Mouse (Mus musculus) frontal cortex, postnatal 10 days (tissue): ENCODE results near the gene Snx4.
"Not testable (repeated sequence)": the region's sequence is repeated elsewhere in the genome, so short reads cannot be mapped to it uniquely, and the experiment has no call there.

Source experiments
- DNase-seq, 2 experiments: peaks; one replicate each; pipeline ENCODE4 v3.0.0; 2022; ENCODE audit warnings: low spot score in 2 of 2, mixed read lengths in 1 of 2

The Snx4 gene

GRCm38 (mm10) chr16:33251194-33252051 is at the start of gene Snx4:
Gene Snx4, plus strand, starts transcription at chr16:33251442.
- DNase-seq, result peak; percentile 86 to 91

GRCm38 (mm10) chr16:33210812-33211211 is 40.4 kb upstream of the Snx4 start:
- no peak for DNase-seq

- no peak for DNase-seq
Measured at GRCm38 (mm10) chr16:33216313-33217003, 34.8 kb upstream of the Snx4 start.

- not testable (repeated sequence) for DNase-seq
Measured at GRCm38 (mm10) chr16:33217553-33218085, 33.6 kb upstream of the Snx4 start.

GRCm38 (mm10) chr16:33222482-33222881 is 28.8 kb upstream of the Snx4 start:
- DNase-seq, result no peak

GRCm38 (mm10) chr16:33224381-33224780 is 26.9 kb upstream of the Snx4 start:
- no peak for DNase-seq

GRCm38 (mm10) chr16:33234128-33234527 is 17.1 kb upstream of the Snx4 start:
- DNase-seq, result no peak

GRCm38 (mm10) chr16:33236151-33236550 is 15.1 kb upstream of the Snx4 start:
- DNase-seq, result no peak

GRCm38 (mm10) chr16:33239305-33239704 is 11.9 kb upstream of the Snx4 start:
- no peak for DNase-seq

GRCm38 (mm10) chr16:33242046-33242445 is 9.2 kb upstream of the Snx4 start:
- DNase-seq, result no peak

- no peak for DNase-seq
Measured at GRCm38 (mm10) chr16:33244136-33244691, 7.0 kb upstream of the Snx4 start.

GRCm38 (mm10) chr16:33244933-33245470 is 6.2 kb upstream of the Snx4 start:
- DNase-seq, result no peak

GRCm38 (mm10) chr16:33246526-33246925 is 4.7 kb upstream of the Snx4 start:
- DNase-seq, result no peak

- no peak for DNase-seq
Measured at GRCm38 (mm10) chr16:33247006-33247405, 4.2 kb upstream of the Snx4 start.

- no peak for DNase-seq
Measured at GRCm38 (mm10) chr16:33250651-33251120, 556 bp upstream of the Snx4 start.

- DNase-seq, result no peak
Measured at GRCm38 (mm10) chr16:33255601-33256000, 4.4 kb downstream of the Snx4 start.

- no peak for DNase-seq
Measured at GRCm38 (mm10) chr16:33258530-33258929, 7.3 kb downstream of the Snx4 start.

GRCm38 (mm10) chr16:33259824-33260223 is 8.6 kb downstream of the Snx4 start:
- no peak for DNase-seq

GRCm38 (mm10) chr16:33260825-33261224 is 9.6 kb downstream of the Snx4 start:
- DNase-seq, result no peak

GRCm38 (mm10) chr16:33261584-33262061 is 10.4 kb downstream of the Snx4 start:
- no peak for DNase-seq

GRCm38 (mm10) chr16:33262096-33262495 is 10.9 kb downstream of the Snx4 start:
- no peak for DNase-seq
